Mouse (Mus musculus) lung, postnatal 25 days (tissue): Measurements from ENCODE around the gene Pcsk5.
A peak's percentile ranks its signal among the peaks of the same experiment; 100 is the strongest.

Experiments
- DNase-seq: peaks from one replicate; pipeline ENCODE4 v3.0.0; 2022; ENCODE audit warnings: low spot score

Gene Pcsk5

GRCm38 (mm10) chr19:17837471-17837859 lies at the start of gene Pcsk5:
TSS of gene Pcsk5 (minus strand) at chr19:17837632.
- peak; percentile 85 for DNase-seq

DNA sequence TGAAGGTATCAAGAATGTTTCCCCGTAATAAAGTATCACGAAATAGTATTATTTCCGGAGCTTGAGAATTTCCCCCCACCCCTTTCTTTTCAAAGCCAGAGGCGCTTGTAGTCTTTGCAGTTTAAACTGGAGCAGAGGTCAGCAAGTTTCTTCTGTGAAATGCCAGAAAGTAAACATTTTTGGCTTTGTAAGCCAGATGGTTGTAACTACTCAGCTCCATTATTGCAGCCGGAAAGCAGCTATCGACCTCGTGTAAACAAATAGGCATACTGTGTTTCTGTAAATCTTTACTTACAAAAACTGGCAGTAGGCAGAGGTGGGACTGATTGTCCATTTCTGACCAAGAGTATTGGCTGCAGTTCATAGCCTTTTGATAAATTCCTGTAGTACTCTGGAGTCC lies 38.4 kb upstream of the Pcsk5 start:
- no peak for DNase-seq

GRCm38 (mm10) chr19:17874388-17874787 lies 37.0 kb upstream of the Pcsk5 start:
- no peak for DNase-seq

DNA sequence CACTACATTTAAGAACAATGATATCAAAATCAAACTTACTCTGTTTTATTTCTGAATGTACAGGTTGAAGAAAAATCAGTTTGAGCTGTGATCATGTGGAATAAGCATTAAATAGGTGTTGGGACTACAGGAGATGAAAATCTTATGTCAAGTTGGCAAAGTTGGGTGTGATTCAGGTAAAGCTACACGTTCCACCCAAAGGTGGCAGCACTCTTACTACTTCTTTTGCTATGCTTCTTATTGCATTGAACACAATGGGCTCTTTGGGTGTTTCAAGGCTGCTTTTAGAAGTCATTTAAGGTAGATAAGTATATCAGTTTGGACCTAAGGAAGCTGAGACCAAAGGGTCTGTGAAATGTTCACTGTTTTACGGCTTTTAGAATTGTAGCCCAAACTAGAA lies 36.3 kb upstream of the Pcsk5 start:
- DNase-seq = no peak

- DNase-seq = no peak
These were observed 29.0 kb upstream of the Pcsk5 start for GRCm38 (mm10) chr19:17866317-17866891.

GRCm38 (mm10) chr19:17860351-17861014 lies 23.1 kb upstream of the Pcsk5 start:
- DNase-seq = no peak

GRCm38 (mm10) chr19:17856741-17857140 lies 19.3 kb upstream of the Pcsk5 start:
- DNase-seq = no peak

DNA sequence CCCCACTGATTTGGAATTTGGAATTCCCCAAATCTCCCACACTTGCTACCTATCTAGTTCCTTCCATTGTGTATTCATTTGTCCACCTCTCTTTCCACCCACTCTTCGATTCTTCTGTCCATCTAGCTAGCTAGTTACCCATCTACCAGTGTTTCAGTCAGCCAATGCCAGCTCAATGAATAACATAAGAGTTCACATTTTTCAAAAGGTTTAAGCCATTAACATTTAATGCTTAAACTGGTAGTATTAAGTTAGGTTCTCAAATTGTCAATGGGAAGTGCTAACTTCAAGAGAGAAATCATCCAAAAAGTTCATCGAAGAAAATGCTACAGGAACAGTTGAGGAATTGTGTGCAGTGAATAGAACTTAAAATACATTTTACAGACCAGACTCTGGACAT lies 11.0 kb upstream of the Pcsk5 start:
- no peak for DNase-seq

DNA sequence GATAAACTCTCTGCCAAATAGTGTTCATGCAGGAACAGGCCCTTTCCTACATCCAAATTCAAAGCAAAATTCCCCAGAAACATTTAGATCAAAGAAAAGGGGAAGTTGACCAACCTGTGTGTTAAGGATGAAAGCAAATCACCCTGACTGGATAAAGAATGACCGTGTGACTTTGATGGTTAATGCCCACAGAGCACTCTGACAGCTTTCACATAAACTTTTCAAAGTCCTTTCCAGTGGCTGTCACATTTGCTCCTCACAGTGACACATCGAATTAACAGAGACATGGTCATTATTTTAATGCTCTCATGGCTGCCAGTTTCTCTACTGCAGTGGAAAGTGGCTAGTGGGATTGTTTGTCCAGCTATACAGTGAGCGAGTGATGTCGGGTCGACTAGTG lies 8.5 kb upstream of the Pcsk5 start:
- no peak for DNase-seq

GRCm38 (mm10) chr19:17841586-17841985 lies 4.2 kb upstream of the Pcsk5 start:
- no peak for DNase-seq

DNA sequence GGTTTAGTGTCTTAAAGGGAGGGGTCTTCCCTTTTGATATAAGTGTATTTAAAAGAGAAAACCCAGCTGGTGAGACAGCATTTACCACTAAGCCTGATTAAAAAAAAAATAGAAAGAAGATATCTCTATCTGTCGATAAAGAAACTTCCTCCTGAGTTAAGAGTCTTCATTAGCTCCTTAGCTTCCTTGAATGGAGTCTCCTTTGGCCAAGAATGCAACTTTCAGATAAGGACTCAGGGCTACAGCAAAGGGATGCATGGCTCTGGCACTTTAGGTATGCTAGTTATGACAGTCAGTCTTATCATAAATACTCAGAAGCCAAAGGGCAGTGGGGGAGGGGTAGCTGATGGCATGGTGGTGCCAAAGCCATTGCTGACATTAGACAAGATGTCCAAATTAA lies 2.4 kb upstream of the Pcsk5 start:
- DNase-seq = no peak

DNA sequence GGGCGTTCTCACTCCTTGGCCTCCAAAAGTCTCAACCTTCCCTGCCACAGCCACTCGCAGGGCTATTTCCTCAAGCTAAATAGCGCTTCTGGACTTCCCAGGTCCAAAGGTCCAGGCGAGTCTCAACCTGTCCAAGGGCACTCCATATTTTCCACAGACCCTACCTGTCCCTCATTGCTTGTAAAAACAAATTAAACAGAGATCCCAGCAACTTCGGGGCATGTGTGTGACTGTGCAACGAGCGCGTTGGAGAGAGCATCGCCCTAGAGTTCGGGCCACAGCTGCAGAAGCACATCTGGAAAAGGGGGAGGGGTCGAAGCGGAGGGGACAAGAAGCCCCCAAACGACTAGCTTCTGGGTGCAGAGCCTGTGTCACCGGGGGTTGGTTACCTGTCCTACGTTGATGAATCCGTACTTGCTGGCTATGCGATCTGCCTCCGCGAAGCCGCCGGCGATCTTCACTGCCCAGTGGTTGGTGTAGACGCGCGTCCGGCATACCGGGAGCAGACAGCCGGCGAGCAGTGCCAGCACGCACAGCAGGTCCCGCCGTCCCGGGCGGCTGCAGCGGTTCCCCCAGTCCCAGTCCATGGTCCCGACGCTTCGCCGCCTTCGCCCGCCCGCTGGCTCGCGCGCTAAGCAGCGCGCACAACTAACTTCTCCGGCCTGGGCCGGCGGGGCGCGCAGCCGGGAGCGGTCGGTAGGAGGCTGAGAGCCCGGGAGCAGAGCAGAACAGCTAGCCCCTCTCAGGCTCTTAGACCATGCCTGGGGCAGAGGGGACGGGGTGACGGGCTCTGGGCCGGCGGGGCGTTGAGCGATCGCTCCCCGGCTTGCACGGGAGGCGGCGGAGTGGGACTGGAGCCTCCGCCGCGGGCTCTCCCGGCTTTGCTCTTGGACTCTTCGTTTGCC lies 614 bp downstream of the Pcsk5 start:
- DNase-seq = no peak

- DNase-seq = peak; percentile 35
These were observed 1.5 kb downstream of the Pcsk5 start for GRCm38 (mm10) chr19:17835681-17836565.

DNA sequence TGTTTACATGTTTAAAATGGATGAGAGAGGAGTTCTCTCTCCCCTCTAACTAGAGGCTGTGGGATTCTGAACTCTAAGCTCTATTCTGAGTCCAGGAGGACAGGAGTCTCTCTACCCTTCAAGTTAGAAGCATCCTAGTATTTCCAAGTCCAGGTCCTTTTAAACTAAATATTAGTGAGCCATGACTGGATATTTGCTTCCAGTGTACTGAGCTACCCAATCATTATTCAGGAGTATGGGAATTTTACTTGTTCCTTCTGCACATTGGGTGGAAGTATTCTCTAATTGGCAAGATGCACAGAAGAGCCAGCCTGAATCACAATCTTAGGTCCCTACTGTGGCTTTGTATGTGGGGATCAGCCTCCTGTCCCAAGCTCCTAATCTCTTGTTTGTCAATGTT lies 2.5 kb downstream of the Pcsk5 start:
- no peak for DNase-seq

GRCm38 (mm10) chr19:17831376-17831775 lies 6.1 kb downstream of the Pcsk5 start:
- no peak for DNase-seq

- no peak for DNase-seq
These were observed 9.0 kb downstream of the Pcsk5 start for GRCm38 (mm10) chr19:17828414-17828813.

GRCm38 (mm10) chr19:17826694-17827093 lies 10.7 kb downstream of the Pcsk5 start:
- DNase-seq = no peak

- no peak for DNase-seq
These were observed 17.4 kb downstream of the Pcsk5 start for GRCm38 (mm10) chr19:17820046-17820445.

DNA sequence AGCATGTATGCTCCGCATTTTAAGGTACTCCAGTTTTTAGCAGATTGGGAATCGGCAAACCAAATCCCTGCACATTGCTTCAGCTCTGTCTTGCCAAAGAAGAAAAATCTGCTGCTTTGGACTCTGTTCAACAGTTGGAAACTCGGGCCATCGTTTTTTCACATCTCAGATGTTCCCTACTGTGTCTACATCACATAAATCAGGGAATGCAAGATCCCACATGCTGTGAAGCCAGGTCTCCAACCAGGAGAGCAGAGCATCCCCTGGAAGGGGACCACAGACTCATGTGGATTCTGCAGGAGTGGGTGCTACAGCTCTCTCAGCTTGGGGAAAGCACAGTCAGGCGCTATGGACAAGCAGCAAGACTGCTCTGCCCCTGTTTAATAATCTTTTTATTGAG lies 18.4 kb downstream of the Pcsk5 start:
- no peak for DNase-seq

- DNase-seq = no peak
These were observed 22.4 kb downstream of the Pcsk5 start for GRCm38 (mm10) chr19:17815062-17815461.

- DNase-seq = no peak
These were observed 23.9 kb downstream of the Pcsk5 start for GRCm38 (mm10) chr19:17813449-17813990.

DNA sequence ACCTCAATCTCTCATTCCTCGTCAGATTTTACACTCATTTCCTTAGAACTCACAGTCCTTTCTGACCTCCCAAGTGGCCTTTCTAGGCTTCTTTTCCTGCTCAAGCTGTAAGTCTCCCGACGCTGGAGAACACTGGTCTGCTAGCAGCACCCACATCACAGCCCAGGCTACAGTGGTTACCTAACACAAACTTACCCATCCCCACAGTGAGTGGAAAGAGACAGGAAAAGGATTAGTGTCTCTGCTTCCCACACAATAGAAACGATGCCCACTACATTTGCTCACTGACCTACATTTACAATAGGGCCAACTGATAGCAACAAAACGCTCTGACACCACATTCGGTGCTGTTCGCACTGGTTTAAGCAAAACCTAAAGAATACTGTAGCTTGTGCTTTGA lies 24.8 kb downstream of the Pcsk5 start:
- no peak for DNase-seq
